Mouse (Mus musculus) CH12.LX (cell line): ENCODE measurements around the gene Gm16181. TPM values are rescaled to one million over a fixed set of nuclear protein-coding genes. Genes with fewer than 3 reads are reported as not detected.

ENCODE experiments used
- DNase-seq: peaks from one replicate; pipeline ENCODE4 v3.0.0-alpha.2; 2013; ENCODE audit errors: extremely low read depth
- H3K27ac ChIP-seq: 2 replicates; pipeline ENCODE4 v1.5.1; 2012; ENCODE audit warnings: low read depth, mild to moderate bottlenecking, control low read depth, moderate library complexity; ENCODE audit not compliant: insufficient read depth
- H3K27me3 ChIP-seq: replicated peaks from 2 replicates; pipeline ENCODE3; 2012; ENCODE audit warnings: inconsistent platforms
- H3K36me3 ChIP-seq, 2 experiments: replicated peaks in 1 of 2; 2 replicates each; pipeline versions ENCODE3 to v1.6.1; 2012; ENCODE audit warnings: inconsistent platforms in 1 of 2, low read length in 1 of 2, mild to moderate bottlenecking in 1 of 2, mixed read lengths in 1 of 2, moderate library complexity in 1 of 2; ENCODE audit not compliant: control insufficient read depth in 1 of 2, insufficient read depth in 1 of 2
- H3K4me1 ChIP-seq, 2 experiments: 2 replicates each; pipeline ENCODE4 v1.6.1; 2012; ENCODE audit warnings: inconsistent platforms in 1 of 2, moderate library complexity in 1 of 2; ENCODE audit not compliant: insufficient read depth in 2 of 2, control insufficient read depth in 1 of 2
- H3K4me2 ChIP-seq: 2 replicates; pipeline ENCODE4 v1.6.1; 2012; ENCODE audit warnings: low read depth, mild to moderate bottlenecking, control low read depth; ENCODE audit not compliant: poor library complexity, insufficient read depth, severe bottlenecking
- H3K4me3 ChIP-seq, 3 experiments: fragments of 150-350 bp in 1 of 3; sonication (generic) in 1 of 3; replicated peaks in 1 of 3; 2 replicates each; pipeline versions ENCODE3 to v1.5.1; 2011 to 2012; ENCODE audit warnings: low read depth in 2 of 3, low read length in 2 of 3, mild to moderate bottlenecking in 2 of 3, moderate library complexity in 2 of 3, control low read depth in 1 of 3, improper control_type of control experiment in 1 of 3, inconsistent platforms in 1 of 3, mixed read lengths in 1 of 3; ENCODE audit not compliant: poor library complexity in 1 of 3
- H3K79me2 ChIP-seq: replicated peaks from 2 replicates; pipeline ENCODE4 v1.6.1; 2012; ENCODE audit warnings: mild to moderate bottlenecking, moderate library complexity; ENCODE audit not compliant: control insufficient read depth, poor library complexity, insufficient read depth, severe bottlenecking; ENCODE audit errors: extremely low read depth
- H3K9ac ChIP-seq: 2 replicates; pipeline ENCODE4 v1.6.1; 2012; ENCODE audit warnings: low read depth, mild to moderate bottlenecking, control low read depth, moderate library complexity; ENCODE audit not compliant: insufficient read depth
- H3K9me3 ChIP-seq: replicated peaks from 2 replicates; pipeline ENCODE3; 2012; ENCODE audit warnings: low read length, inconsistent platforms, mixed read lengths
- CHD2 ChIP-seq: IDR thresholded peaks from 2 replicates; pipeline ENCODE4 v1.6.1; 2011; ENCODE audit warnings: low read length, improper control_type of control experiment
- CTCF ChIP-seq, 2 experiments: IDR thresholded peaks in 1 of 2; conservative IDR thresholded peaks in 1 of 2; 2 replicates each; pipeline ENCODE4 v1.5.1; 2011 to 2012; ENCODE audit warnings: low read depth in 2 of 2, low read length in 2 of 2, improper control_type of control experiment in 1 of 2, inconsistent platforms in 1 of 2, mild to moderate bottlenecking in 1 of 2, moderate library complexity in 1 of 2
- E2F4 ChIP-seq: IDR thresholded peaks from 2 replicates; pipeline ENCODE4 v1.6.1; 2011; ENCODE audit warnings: low read depth, low read length, improper control_type of control experiment; ENCODE audit not compliant: insufficient replicate concordance
- ELF1 ChIP-seq: IDR thresholded peaks from 2 replicates; pipeline ENCODE4 v1.6.1; 2014; ENCODE audit warnings: low read depth, mild to moderate bottlenecking, inconsistent platforms, low read length, improper control_type of control experiment
- EP300 ChIP-seq: IDR thresholded peaks from 2 replicates; pipeline ENCODE4 v1.6.1; 2011; ENCODE audit warnings: low read length, improper control_type of control experiment
- GABPA ChIP-seq: IDR thresholded peaks from 2 replicates; pipeline ENCODE4 v1.6.1; 2012; ENCODE audit warnings: low read depth, low read length, improper control_type of control experiment, inconsistent platforms; ENCODE audit not compliant: insufficient replicate concordance
- IRF4 ChIP-seq: IDR thresholded peaks from 2 replicates; pipeline ENCODE4 v1.6.1; 2014; ENCODE audit warnings: low read depth, mild to moderate bottlenecking, inconsistent platforms, low read length, improper control_type of control experiment
- JUND ChIP-seq: conservative IDR thresholded peaks from 2 replicates; pipeline ENCODE4 v1.6.1; 2011; ENCODE audit warnings: low read depth, low read length, improper control_type of control experiment
- KAT2A ChIP-seq: IDR thresholded peaks from 2 replicates; pipeline ENCODE4 v1.6.1; 2012; ENCODE audit warnings: low read length, improper control_type of control experiment, inconsistent platforms; ENCODE audit not compliant: insufficient replicate concordance
- MAFK ChIP-seq: IDR thresholded peaks from 2 replicates; pipeline ENCODE4 v1.6.1; 2011; ENCODE audit warnings: low read length, improper control_type of control experiment; ENCODE audit not compliant: insufficient replicate concordance
- MXI1 ChIP-seq: IDR thresholded peaks from 2 replicates; pipeline ENCODE4 v1.6.1; 2011; ENCODE audit warnings: mild to moderate bottlenecking, low read depth, low read length, improper control_type of control experiment
- MYC ChIP-seq: IDR thresholded peaks from 2 replicates; pipeline ENCODE4 v1.6.1; 2011; ENCODE audit warnings: low read depth, mild to moderate bottlenecking, improper control_type of control experiment, low read length
- NRF1 ChIP-seq: IDR thresholded peaks from 2 replicates; pipeline ENCODE4 v1.6.1; 2014; ENCODE audit warnings: low read depth, mild to moderate bottlenecking, inconsistent platforms, low read length, improper control_type of control experiment, moderate library complexity
- PAX5 ChIP-seq: IDR thresholded peaks from 2 replicates; pipeline ENCODE4 v1.6.1; 2012; ENCODE audit warnings: low read length, inconsistent platforms, mixed read lengths
- POLR2A ChIP-seq: IDR thresholded peaks from 2 replicates; pipeline ENCODE4 v1.6.1; 2011; ENCODE audit warnings: low read depth, mild to moderate bottlenecking, improper control_type of control experiment, low read length
- RAD21 ChIP-seq: IDR thresholded peaks from 2 replicates; pipeline ENCODE4 v1.6.1; 2011; ENCODE audit warnings: low read depth, mild to moderate bottlenecking, low read length, improper control_type of control experiment, moderate library complexity
- RCOR1 ChIP-seq: conservative IDR thresholded peaks from 2 replicates; pipeline ENCODE4 v1.6.1; 2012; ENCODE audit warnings: low read depth, mild to moderate bottlenecking, inconsistent platforms, low read length, improper control_type of control experiment
- SIN3A ChIP-seq: IDR thresholded peaks from 2 replicates; pipeline ENCODE4 v1.6.1; 2012; ENCODE audit warnings: low read length, improper control_type of control experiment, inconsistent platforms
- SMC3 ChIP-seq: IDR thresholded peaks from 2 replicates; pipeline ENCODE4 v1.6.1; 2011; ENCODE audit warnings: low read depth, low read length, improper control_type of control experiment
- TCF12 ChIP-seq: IDR thresholded peaks from 2 replicates; pipeline ENCODE4 v1.6.1; 2014; ENCODE audit warnings: low read depth, mild to moderate bottlenecking, inconsistent platforms, low read length, improper control_type of control experiment
- USF1 ChIP-seq: IDR thresholded peaks from 2 replicates; pipeline ENCODE4 v1.6.1; 2014; ENCODE audit warnings: low read depth, mild to moderate bottlenecking, inconsistent platforms, low read length, improper control_type of control experiment
- USF2 ChIP-seq: conservative IDR thresholded peaks from 2 replicates; pipeline ENCODE4 v1.6.1; 2011; ENCODE audit warnings: low read depth, low read length, improper control_type of control experiment
- ZC3H11A ChIP-seq: IDR thresholded peaks from 2 replicates; pipeline ENCODE4 v1.6.1; 2012; ENCODE audit warnings: low read depth, mild to moderate bottlenecking, inconsistent platforms, low read length, improper control_type of control experiment
- ZKSCAN1 ChIP-seq: IDR thresholded peaks from 2 replicates; pipeline ENCODE4 v1.6.1; 2012; ENCODE audit warnings: low read depth, inconsistent platforms, low read length, improper control_type of control experiment, borderline replicate concordance
- ZMIZ1 ChIP-seq: IDR thresholded peaks from 2 replicates; pipeline ENCODE4 v1.6.1; 2012; ENCODE audit warnings: low read depth, mild to moderate bottlenecking, inconsistent platforms, low read length, improper control_type of control experiment
- ZNF384 ChIP-seq: IDR thresholded peaks from 2 replicates; pipeline ENCODE4 v1.6.1; 2012; ENCODE audit warnings: low read depth, low read length, improper control_type of control experiment, inconsistent platforms
- dilution Hi-C: fragments of 300-500 bp; cut with MboI; formaldehyde crosslinking; loops from 2 replicates; pipeline ENCODE4 v1.14.3; 2020; ENCODE audit warnings: low sequenced_read_pairs; ENCODE audit not compliant: extremely low pct_unique_long_range_greater_than_20kb, extremely low pct_ligation_motif_present
- in situ Hi-C: fragments of 300-500 bp; cut with MboI; formaldehyde crosslinking; loops from 3 replicates; pipeline ENCODE4 v1.14.3; 2019; ENCODE audit warnings: low sequenced_read_pairs, low pct_ligation_motif_present, low pct_unique_long_range_greater_than_20kb, mixed read lengths
- polyA plus RNA-seq: library from polyadenylated mRNA; unstranded; fragments of >175 nt; gene quantifications from 2 replicates; pipeline ENCODE4 v1.2.1, GENCODE M21; 2012; ENCODE audit warnings: low read depth; ENCODE audit not compliant: insufficient read length
- total RNA-seq, 2 experiments: library from RNA; depleted of rRNA; stranded (reverse); fragments of 300-350 nt in 1 of 2; fragments of >200 nt in 1 of 2; gene quantifications; 2 replicates each; pipeline ENCODE4 v1.2.3; 2012 to 2014

Gm16181 gene
- total and polyA plus RNA-seq, 3 experiments = not detected

- TF ChIP-seq RAD21 = peak; percentile 93
- TF ChIP-seq MYC = no peak
- TF ChIP-seq MAFK = no peak
- TF ChIP-seq ZC3H11A = peak; percentile 39; the same call in 1 of the 2 replicates
- TF ChIP-seq CTCF (conservative IDR thresholded peaks at IDR 0.05 in 1 of 2, IDR thresholded peaks at IDR 0.05 in 1 of 2; ENCODE audit: low read depth in 2 of 2, low read length in 2 of 2) = peak; percentile 76 to 94
- peak; percentile 24; the same call in 1 of the 2 replicates for TF ChIP-seq NRF1
- TF ChIP-seq MXI1 = peak; percentile 17; the same call in 1 of the 2 replicates
- peak; percentile 88 for TF ChIP-seq SMC3
- 0 out of 2 replicates have a peak, but pooled peaks have one; percentile 3 for TF ChIP-seq ZMIZ1
- peak overlapping the region; percentile 93 for H3K9ac ChIP-seq
- H3K36me3 ChIP-seq = peaks cover 0 to 29% of the 10 kb centered on the region in 2 experiments
- no peaks in the 10 kb centered on the region for H3K9me3 ChIP-seq
- H3K79me2 ChIP-seq = peaks cover 22% of the 10 kb centered on the region
- H3K4me3 ChIP-seq = peak overlapping the region; percentile 67 to 86 (median 70)
- peak overlapping the region; percentile 96 for H3K27ac ChIP-seq
- peak; percentile 93 for DNase-seq
- dilution Hi-C loops (no loop called here), in situ Hi-C loops (loop anchor here (10.0 kb wide), 1 partner anchor 222 kb away; the partner anchor contains the start of gene Vwa7)
- H3K4me2 ChIP-seq = no peak overlapping the region
- H3K4me1 ChIP-seq = peaks cover 9 to 48% of the 10 kb centered on the region in 2 experiments
- no peaks in the 10 kb centered on the region for H3K27me3 ChIP-seq
Measured at GRCm38 (mm10) chr17:35236390-35236746, 15.7 kb downstream of the Gm16181 start.

- Histone ChIP-seq H3K9me3 (no peaks in the 10 kb centered on the region), H3K4me2 (no peak overlapping the region), H3K9ac (no peak overlapping the region), H3K4me1 (peaks cover 5 to 42% of the 10 kb centered on the region in 2 experiments), H3K79me2 (peaks cover 21% of the 10 kb centered on the region), H3K27ac (no peak overlapping the region), H3K36me3 (peaks cover 0 to 25% of the 10 kb centered on the region in 2 experiments), H3K27me3 (no peaks in the 10 kb centered on the region), H3K4me3 (no peak overlapping the region)
- in situ Hi-C loops (loop anchor here (10.0 kb wide), 1 partner anchor 222 kb away; the partner anchor contains the start of gene Vwa7), dilution Hi-C loops (no loop called here)
- TF ChIP-seq USF1 (no peak), ZMIZ1 (no peak), MAFK (no peak), PAX5 (no peak), ZKSCAN1 (no peak)
- DNase-seq = no peak
Measured at GRCm38 (mm10) chr17:35236996-35237395, 16.4 kb downstream of the Gm16181 start.

GRCm38 (mm10) chr17:35237504-35237903 is 16.9 kb downstream of the Gm16181 start:
- Histone ChIP-seq H3K27me3 (no peaks in the 10 kb centered on the region), H3K79me2 (peaks cover 26% of the 10 kb centered on the region), H3K36me3 (peaks cover 0 to 23% of the 10 kb centered on the region in 2 experiments), H3K9ac (no peak overlapping the region), H3K4me3 (no peak overlapping the region), H3K27ac (no peak overlapping the region), H3K4me1 (peaks cover 3 to 38% of the 10 kb centered on the region in 2 experiments), H3K4me2 (no peak overlapping the region), H3K9me3 (no peaks in the 10 kb centered on the region)
- in situ Hi-C loops = loop anchor here (10.0 kb wide), 1 partner anchor 223 kb away; the partner anchor contains the start of gene Vwa7
- dilution Hi-C loops = no loop called here
- no peak for DNase-seq
- no peak for TF ChIP-seq ZNF384
- no peak for TF ChIP-seq RCOR1
- no peak for TF ChIP-seq MYC
- TF ChIP-seq USF2 = no peak
- no peak for TF ChIP-seq MAFK
- no peak for TF ChIP-seq SIN3A
- no peak for TF ChIP-seq JUND
- no peak for TF ChIP-seq KAT2A
- no peak for TF ChIP-seq USF1
- TF ChIP-seq ELF1 = no peak
- TF ChIP-seq NRF1 = no peak
- TF ChIP-seq E2F4 = no peak
- no peak for TF ChIP-seq IRF4
- no peak for TF ChIP-seq TCF12
- no peak for TF ChIP-seq POLR2A
- no peak for TF ChIP-seq EP300
- no peak for TF ChIP-seq CHD2
- TF ChIP-seq GABPA = no peak
